Mouse (Mus musculus) spleen, postnatal 36 days (tissue): ENCODE measurements around the gene Hoxc12.

Experiments
- DNase-seq, 2 experiments: peaks; one replicate each; pipeline ENCODE4 v3.0.0; 2022; ENCODE audit warnings: low spot score in 2 of 2, mixed read lengths in 1 of 2

Hoxc12 gene

GRCm38 (mm10) chr15:102963671-102964640 is 27.4 kb downstream of the Hoxc12 start:
- no peak for DNase-seq

- DNase-seq, result no peak
These were observed 28.7 kb downstream of the Hoxc12 start for GRCm38 (mm10) chr15:102965003-102965891.

GRCm38 (mm10) chr15:102965892-102966775 is 29.6 kb downstream of the Hoxc12 start:
- DNase-seq, result peak; percentile 35 to 37

GRCm38 (mm10) chr15:102966776-102967311 is 30.3 kb downstream of the Hoxc12 start, which contains the start of gene Hoxc10:
TSS of gene Hoxc10 (plus strand) at chr15:102966796.
- DNase-seq, result no peak

GRCm38 (mm10) chr15:102967312-102967510 is 30.7 kb downstream of the Hoxc12 start, which contains the start of gene Hoxc5:
TSS of gene Hoxc5 (plus strand) at chr15:102967443.
- DNase-seq, result no peak

- DNase-seq, result no peak
These were observed 31.2 kb downstream of the Hoxc12 start for GRCm38 (mm10) chr15:102967511-102968397.

- DNase-seq, result no peak
These were observed 32.7 kb downstream of the Hoxc12 start for GRCm38 (mm10) chr15:102969296-102969695.

GRCm38 (mm10) chr15:102970740-102971139 is 34.2 kb downstream of the Hoxc12 start:
- no peak for DNase-seq

- no peak for DNase-seq
These were observed 35.7 kb downstream of the Hoxc12 start for GRCm38 (mm10) chr15:102972254-102972653.

GRCm38 (mm10) chr15:102972753-102973152 is 36.2 kb downstream of the Hoxc12 start:
- DNase-seq, result no peak

- no peak for DNase-seq
These were observed 38.5 kb downstream of the Hoxc12 start for GRCm38 (mm10) chr15:102975034-102975433.

- DNase-seq, result no peak
These were observed 39.1 kb downstream of the Hoxc12 start for GRCm38 (mm10) chr15:102975688-102976111.

- DNase-seq, result no peak
These were observed 39.6 kb downstream of the Hoxc12 start, which contains the start of gene Hoxc9 for GRCm38 (mm10) chr15:102976171-102976570. TSS of gene Hoxc9 (plus strand) at chr15:102976439.

GRCm38 (mm10) chr15:102976631-102977422 is 40.3 kb downstream of the Hoxc12 start:
- DNase-seq, result no peak

- no peak for DNase-seq
These were observed 40.9 kb downstream of the Hoxc12 start for GRCm38 (mm10) chr15:102977423-102977974.

GRCm38 (mm10) chr15:102978615-102979515 is 42.3 kb downstream of the Hoxc12 start:
- no peak for DNase-seq

- no peak for DNase-seq
These were observed 43.4 kb downstream of the Hoxc12 start for GRCm38 (mm10) chr15:102979936-102980335.

- no peak for DNase-seq
These were observed 43.8 kb downstream of the Hoxc12 start for GRCm38 (mm10) chr15:102980352-102980751.
